Mouse (Mus musculus): ENCODE measurements around the gene Hoxc5. TPM values are rescaled to one million over a fixed set of nuclear protein-coding genes. Genes with fewer than 3 reads are reported as not detected.

The Hoxc5 gene
- polyA plus RNA-seq, 1 experiment = not detected

DNA sequence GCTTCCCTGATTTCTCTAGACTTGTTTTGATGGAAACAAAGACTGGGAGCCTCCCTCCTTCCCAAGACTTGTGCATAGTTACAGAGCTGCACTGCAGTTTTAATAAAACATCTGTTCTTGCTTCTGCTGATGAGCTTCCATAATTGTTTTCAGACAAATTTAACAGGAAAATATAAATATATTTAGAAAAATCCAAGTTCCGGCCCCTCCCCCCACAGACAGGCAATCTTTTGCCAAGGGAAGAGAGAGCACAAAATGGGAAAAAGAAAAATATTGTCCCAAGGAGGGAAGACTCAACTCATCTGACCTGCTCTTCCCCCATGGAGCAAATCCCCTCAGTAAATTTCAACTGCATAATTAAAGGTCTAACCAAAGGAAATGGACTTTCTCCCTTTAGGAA is 39.1 kb downstream of the Hoxc5 start:
- Histone ChIP-seq H3K27ac (ENCODE audit: insufficient read depth, low read depth, low read length) (no peak overlapping the region), H3K4me1 (ENCODE audit: control insufficient read depth, insufficient read depth, low read length) (no peaks in the 10 kb centered on the region), H3K4me3 (ENCODE audit: insufficient read depth, low read depth, low read length) (no peak overlapping the region)
- TF ChIP-seq POLR2A (IDR thresholded peaks at IDR 0.05; ENCODE audit: insufficient read depth, low read depth, low read length) (no peak), CTCF (IDR thresholded peaks at IDR 0.05; ENCODE audit: insufficient read depth, low read depth, low read length) (no peak)
- WGBS = 16% methylated on average over 1 of the region's 1 CpGs

DNA sequence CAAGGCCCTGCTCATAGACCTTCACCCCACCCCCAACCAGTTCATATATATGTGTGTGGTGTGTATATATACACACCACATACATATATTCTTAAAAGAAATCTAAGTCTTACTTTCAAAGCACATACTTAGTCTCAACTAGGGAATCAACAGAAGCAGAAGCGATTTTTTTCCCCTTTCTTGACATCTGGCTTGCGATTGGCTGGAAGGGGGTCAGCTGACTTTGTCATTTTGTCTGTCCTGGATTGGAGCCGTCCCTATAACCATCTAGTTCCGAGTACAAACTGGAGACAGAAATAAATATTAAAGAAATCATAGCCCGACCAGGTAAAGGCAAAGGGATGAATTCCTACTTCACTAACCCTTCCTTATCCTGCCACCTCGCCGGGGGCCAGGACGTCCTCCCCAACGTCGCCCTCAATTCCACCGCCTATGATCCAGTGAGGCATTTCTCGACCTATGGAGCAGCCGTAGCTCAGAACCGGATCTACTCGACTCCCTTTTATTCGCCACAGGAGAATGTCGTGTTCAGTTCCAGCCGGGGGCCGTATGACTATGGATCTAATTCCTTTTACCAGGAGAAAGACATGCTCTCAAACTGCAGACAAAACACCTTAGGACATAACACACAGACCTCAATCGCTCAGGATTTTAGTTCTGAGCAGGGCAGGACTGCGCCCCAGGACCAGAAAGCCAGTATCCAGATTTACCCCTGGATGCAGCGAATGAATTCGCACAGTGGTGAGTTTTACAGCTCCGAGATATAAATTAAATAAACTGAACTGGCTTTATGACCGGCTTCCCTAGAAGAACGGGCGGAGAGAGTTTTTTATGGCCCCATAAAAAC is 42.2 kb downstream of the Hoxc5 start:
- no peak overlapping the region for H3K4me3 ChIP-seq (ENCODE audit: insufficient read depth, low read depth, low read length)
- peaks cover 5% of the 10 kb centered on the region; the same call in 1 of the 2 replicates for H3K4me1 ChIP-seq (ENCODE audit: control insufficient read depth, insufficient read depth, low read length)

DNA sequence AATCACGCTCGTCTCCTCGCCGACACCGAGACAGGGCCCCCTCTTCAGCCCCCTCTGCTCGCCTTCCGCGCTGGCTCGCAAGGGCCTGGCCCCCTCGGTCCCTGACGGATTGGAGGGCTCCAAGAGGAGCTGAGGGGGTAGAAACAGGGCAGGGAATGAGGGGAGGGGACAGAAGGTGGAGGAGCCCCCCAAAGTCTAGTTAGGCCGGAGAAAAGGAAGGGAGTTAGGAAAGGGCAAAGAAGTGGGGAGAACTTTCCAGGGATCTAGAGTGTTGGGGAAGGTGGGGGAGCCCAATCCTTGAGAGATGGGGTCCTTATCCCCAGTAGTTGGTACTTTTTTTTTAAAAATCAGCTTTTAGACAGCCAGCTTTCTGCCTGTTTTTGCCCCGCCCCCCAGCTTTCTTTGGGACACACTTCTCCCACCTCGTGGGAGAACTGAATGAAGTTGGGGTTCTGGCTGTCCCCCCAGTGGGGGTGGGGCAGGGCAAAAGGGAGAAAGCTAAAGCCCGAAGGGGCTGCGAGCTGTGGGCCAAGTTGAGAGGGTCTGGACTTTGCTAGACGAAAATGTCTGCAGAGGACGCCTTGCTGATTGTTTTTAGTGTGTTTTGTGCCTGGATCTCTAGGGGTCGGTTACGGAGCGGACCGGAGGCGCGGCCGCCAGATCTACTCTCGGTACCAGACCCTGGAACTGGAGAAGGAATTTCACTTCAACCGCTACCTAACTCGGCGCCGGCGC is 43.0 kb downstream of the Hoxc5 start:
- Histone ChIP-seq H3K4me3 (ENCODE audit: insufficient read depth, low read depth, low read length) (no peak overlapping the region), H3K4me1 (ENCODE audit: control insufficient read depth, insufficient read depth, low read length) (peaks cover 5% of the 10 kb centered on the region; the same call in 1 of the 2 replicates), H3K27ac (ENCODE audit: insufficient read depth, low read depth, low read length) (no peak overlapping the region)
- TF ChIP-seq POLR2A (IDR thresholded peaks at IDR 0.05; ENCODE audit: insufficient read depth, low read depth, low read length) (no peak), CTCF (IDR thresholded peaks at IDR 0.05; ENCODE audit: insufficient read depth, low read depth, low read length) (no peak)
- WGBS = 2% methylated on average over 31 of the region's 31 CpGs

More for the DNA sequence above, 42.2 kb downstream of the Hoxc5 start:
- 3% methylated on average over 27 of the region's 27 CpGs for WGBS
- TF ChIP-seq CTCF (IDR thresholded peaks at IDR 0.05; ENCODE audit: insufficient read depth, low read depth, low read length) (no peak), POLR2A (IDR thresholded peaks at IDR 0.05; ENCODE audit: insufficient read depth, low read depth, low read length) (no peak)
- H3K27ac ChIP-seq (ENCODE audit: insufficient read depth, low read depth, low read length) = no peak overlapping the region

DNA sequence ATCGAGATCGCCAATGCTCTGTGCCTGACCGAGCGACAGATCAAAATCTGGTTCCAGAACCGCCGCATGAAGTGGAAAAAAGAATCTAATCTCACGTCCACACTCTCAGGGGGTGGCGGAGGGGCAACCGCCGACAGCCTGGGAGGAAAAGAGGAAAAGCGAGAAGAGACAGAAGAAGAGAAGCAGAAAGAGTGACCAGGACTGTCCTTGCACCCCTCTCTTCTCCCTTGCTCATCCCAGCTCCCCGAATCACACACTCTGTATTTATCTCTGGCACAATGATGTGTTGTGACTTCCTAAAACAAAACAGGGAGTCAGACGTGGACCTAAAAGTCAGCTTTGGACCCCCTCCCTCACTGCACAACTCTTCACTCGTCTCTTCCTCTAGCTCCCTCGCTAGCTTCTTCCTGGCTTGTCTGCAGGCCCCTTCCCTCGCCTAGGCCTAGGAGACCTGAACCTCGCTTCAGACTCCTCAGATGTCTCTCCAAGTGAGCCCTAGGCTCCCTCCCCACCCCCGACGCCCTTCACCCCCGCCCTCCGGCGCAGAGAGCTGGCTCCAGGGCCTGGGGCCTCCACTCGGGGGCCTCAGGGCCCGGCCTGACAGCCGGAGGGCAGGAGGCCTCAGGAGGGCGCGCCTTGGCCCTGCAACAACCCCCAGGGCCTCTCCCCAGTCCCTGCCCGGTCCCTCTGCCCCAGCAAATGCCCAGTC is 43.8 kb downstream of the Hoxc5 start:
- H3K27ac ChIP-seq (ENCODE audit: insufficient read depth, low read depth, low read length) = no peak overlapping the region
- no peak overlapping the region for H3K4me3 ChIP-seq (ENCODE audit: insufficient read depth, low read depth, low read length)
- no peak for TF ChIP-seq POLR2A (IDR thresholded peaks at IDR 0.05; ENCODE audit: insufficient read depth, low read depth, low read length)
- TF ChIP-seq CTCF (IDR thresholded peaks at IDR 0.05; ENCODE audit: insufficient read depth, low read depth, low read length) = no peak
- H3K4me1 ChIP-seq (ENCODE audit: control insufficient read depth, insufficient read depth, low read length) = peaks cover 5% of the 10 kb centered on the region; the same call in 1 of the 2 replicates
- 4% methylated on average over 28 of the region's 28 CpGs for WGBS

DNA sequence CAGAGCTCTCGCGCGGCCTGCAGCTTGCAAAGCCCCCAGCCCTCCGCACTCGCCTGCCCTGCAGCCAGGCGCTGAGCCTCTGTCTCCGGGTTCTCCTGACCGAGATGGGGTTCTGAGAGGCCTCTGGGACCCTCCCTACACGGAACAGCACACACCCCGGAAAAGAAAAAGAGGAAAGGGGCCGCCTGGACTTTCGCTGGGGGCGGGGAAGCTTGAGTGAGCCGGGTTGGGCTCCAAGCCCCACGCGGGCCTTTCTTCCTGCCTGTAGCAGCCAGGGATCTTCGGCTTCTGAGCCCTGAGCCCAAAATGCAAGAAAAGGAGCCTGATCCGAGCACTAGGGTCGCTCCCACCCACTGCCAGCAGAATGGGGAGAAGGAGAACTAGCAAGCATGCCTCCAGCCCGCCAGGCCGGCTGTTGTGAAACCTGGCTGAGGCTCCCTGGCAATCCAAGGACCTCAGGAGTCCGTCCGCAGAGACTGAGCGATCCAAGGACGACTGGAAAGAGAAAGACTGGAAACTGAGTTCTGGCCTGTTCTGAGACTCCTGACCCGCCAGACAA is 44.8 kb downstream of the Hoxc5 start:
- H3K27ac ChIP-seq (ENCODE audit: insufficient read depth, low read depth, low read length) = no peak overlapping the region
- no peak overlapping the region for H3K4me3 ChIP-seq (ENCODE audit: insufficient read depth, low read depth, low read length)
- H3K4me1 ChIP-seq (ENCODE audit: control insufficient read depth, insufficient read depth, low read length) = peaks cover 5% of the 10 kb centered on the region; the same call in 1 of the 2 replicates
- TF ChIP-seq POLR2A (IDR thresholded peaks at IDR 0.05; ENCODE audit: insufficient read depth, low read depth, low read length) (no peak), CTCF (IDR thresholded peaks at IDR 0.05; ENCODE audit: insufficient read depth, low read depth, low read length) (no peak)
- WGBS = 7% methylated on average over 26 of the region's 26 CpGs

DNA sequence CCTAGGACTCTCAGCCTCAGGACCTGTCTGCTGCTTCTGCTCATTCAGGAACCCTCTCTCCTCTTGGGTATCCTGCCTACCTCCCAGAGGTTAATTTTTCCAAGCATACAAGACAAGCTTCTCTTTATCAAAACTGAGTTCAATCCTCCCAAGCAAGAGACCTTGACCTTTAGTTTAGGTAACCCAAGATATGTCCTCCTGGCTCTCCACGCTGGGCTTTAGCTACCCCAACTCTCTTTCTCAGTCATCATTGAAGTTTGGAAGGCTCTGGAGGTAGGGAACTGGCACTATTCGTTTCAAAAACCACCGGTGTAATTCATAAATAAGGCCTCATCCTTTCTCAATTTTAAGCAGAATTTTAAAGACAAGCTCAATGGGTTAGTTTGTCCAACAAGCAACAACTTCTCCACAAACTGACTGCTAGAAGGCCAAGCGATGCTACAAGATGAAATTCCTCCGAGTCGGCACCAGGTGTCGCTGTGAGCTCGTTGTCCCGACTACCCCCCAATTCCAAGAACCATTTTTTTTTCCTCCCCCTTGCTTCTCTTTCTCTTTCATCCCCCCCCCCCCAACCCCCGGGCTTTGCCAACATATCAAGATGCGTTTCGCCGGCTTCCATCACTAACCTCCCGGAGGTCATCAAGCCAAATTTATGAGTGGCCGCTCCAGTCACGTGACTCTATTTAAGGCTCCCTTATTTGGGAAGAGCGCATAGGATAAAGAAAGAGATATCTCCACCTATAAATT is 46.2 kb downstream of the Hoxc5 start:
- H3K4me3 ChIP-seq (ENCODE audit: insufficient read depth, low read depth, low read length) = no peak overlapping the region
- no peak overlapping the region for H3K27ac ChIP-seq (ENCODE audit: insufficient read depth, low read depth, low read length)
- H3K4me1 ChIP-seq (ENCODE audit: control insufficient read depth, insufficient read depth, low read length) = peaks cover 5% of the 10 kb centered on the region; the same call in 1 of the 2 replicates
- TF ChIP-seq CTCF (IDR thresholded peaks at IDR 0.05; ENCODE audit: insufficient read depth, low read depth, low read length) (peak; percentile 78; the same call in 1 of the 2 replicates), POLR2A (IDR thresholded peaks at IDR 0.05; ENCODE audit: insufficient read depth, low read depth, low read length) (no peak)
- WGBS = 4% methylated on average over 17 of the region's 17 CpGs

DNA sequence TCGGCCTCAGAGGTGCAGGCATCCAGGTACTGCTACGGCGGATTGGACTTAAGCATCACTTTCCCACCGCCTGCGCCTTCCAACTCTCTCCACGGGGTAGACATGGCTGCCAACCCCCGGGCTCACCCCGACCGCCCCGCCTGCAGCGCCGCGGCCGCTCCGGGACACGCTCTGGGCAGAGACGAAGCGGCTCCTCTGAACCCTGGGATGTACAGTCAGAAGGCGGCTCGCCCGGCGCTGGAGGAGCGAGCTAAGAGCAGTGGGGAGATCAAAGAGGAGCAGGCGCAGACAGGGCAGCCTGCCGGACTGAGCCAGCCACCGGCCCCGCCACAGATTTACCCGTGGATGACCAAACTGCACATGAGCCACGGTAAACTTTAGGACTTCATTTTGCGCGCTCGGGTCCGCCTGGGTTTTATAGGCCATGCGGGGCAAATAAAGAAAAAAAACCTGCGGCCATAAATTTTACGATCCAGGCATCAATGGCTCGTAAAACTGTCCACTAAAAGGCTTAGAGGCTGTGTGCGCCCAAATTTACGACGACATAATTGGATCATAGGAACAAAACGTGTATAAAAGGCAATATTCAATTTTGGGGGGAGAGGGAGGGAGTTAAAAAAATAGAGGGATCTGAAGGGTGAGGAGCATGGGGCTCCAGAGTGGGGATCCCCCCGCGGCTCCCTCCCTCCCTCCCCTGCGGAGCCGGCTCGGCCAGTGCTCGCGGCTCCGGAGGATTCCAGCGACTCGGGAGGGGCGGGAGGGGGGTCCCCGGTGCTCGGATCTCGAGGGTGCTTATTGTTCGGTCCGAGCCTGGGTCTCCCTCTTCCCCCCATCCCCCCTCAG is 47.1 kb downstream of the Hoxc5 start:
- no peak overlapping the region for H3K27ac ChIP-seq (ENCODE audit: insufficient read depth, low read depth, low read length)
- H3K4me3 ChIP-seq (ENCODE audit: insufficient read depth, low read depth, low read length) = no peak overlapping the region
- 1% methylated on average over 57 of the region's 57 CpGs for WGBS
- peaks cover 5% of the 10 kb centered on the region; the same call in 1 of the 2 replicates for H3K4me1 ChIP-seq (ENCODE audit: control insufficient read depth, insufficient read depth, low read length)
- TF ChIP-seq POLR2A (IDR thresholded peaks at IDR 0.05; ENCODE audit: insufficient read depth, low read depth, low read length) (no peak), CTCF (IDR thresholded peaks at IDR 0.05; ENCODE audit: insufficient read depth, low read depth, low read length) (no peak)
